Mouse (Mus musculus): Measurements from ENCODE around the gene Yme1l1.

DNA sequence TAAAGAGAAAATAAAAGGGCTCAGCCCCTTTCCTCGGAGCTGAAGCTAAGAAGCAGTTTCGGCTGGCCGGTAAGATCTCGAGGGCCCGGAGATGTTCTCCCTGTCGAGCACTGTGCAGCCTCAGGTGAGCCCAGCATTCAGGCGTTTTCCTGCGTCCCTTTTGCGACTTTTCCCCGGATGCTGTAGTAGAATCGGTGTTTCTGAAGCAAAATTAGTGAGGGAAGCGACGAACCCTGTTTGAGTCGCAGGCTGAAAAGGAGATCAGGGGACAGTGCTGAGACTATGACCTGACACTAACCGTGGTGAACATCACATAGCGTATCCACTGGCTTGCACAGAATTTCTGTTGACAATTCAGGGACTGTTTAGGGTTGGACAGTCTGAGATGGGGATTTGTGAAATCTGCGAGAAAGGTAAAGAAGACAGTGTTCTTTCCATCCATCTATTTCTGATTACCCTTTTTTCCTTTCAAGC, 476 bp downstream of the Yme1l1 start:
- no peak for TF ChIP-seq ZMIZ1 (IDR thresholded peaks at IDR 0.05; ENCODE audit: low read depth, low read length)
- no peak for TF ChIP-seq POLR2A (IDR thresholded peaks at IDR 0.05; ENCODE audit: control insufficient read depth in 1 of 2, insufficient read depth in 1 of 2, low read depth in 1 of 2, low read length in 2 of 2, poor library complexity in 1 of 2)
- no peak for TF ChIP-seq TCF12 (IDR thresholded peaks at IDR 0.05; ENCODE audit: low read depth, low read length)
- TF ChIP-seq GATA1 (IDR thresholded peaks at IDR 0.05; ENCODE audit: low read depth, low read length) = no peak
- TF ChIP-seq SMC3 (IDR thresholded peaks at IDR 0.05; ENCODE audit: low read depth, low read length) = no peak
- no peak for TF ChIP-seq CTCF (IDR thresholded peaks at IDR 0.05 in 2 of 3, conservative IDR thresholded peaks at IDR 0.05 in 1 of 3; ENCODE audit: control insufficient read depth in 1 of 3, insufficient read depth in 1 of 3, low read depth in 2 of 3, low read length in 3 of 3, poor library complexity in 1 of 3, severe bottlenecking in 1 of 3)
- TF ChIP-seq UBTF (IDR thresholded peaks at IDR 0.05; ENCODE audit: borderline replicate concordance, insufficient read depth, low read depth, low read length) = no peak
